Comparison of ENCODE assay signal across 8 mouse cellular contexts in the genomic region with DNA sequence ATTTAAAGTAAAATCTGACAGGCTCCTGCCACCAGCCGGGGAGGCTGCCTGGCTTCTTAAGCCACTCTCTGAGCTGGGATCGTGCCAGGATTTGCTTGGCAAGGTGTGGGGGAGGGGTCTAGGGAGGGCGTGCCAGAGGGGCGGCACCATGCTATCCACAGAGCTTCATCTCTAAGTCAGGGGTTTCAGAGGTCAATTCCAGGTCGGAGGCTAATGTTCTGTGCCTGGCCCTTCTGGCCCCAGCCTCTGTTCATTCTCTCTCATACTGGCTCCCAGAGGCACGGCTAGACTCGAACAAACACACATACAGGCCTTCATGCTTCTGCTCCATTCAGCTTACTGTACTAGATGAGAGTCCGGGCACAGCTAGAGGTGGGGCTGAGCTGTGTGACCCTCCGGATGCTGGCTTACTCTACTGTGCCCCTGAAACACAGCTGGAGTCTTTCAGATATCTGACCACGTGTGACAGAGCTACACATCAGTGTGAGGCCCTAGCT. TPM values are rescaled to one million over a fixed set of nuclear protein-coding genes. Genes with fewer than 3 reads are reported as not detected.
A peak's percentile ranks its signal among the peaks of the same experiment; 100 is the strongest.
DNase-seq lines count a peak whose midpoint lies in the region; ATAC-seq lines count a peak whose summit lies in the region.

No protein-coding gene starts in this region.

- peak overlapping the region; percentile 50; the same call in 1 of the 2 replicates for H3K9ac ChIP-seq in heart, embryonic 13.5 days
- no peak overlapping the region for H3K9ac ChIP-seq in hindbrain, embryonic 16.5 days (ENCODE audit: low read depth, low read length)
- no peak overlapping the region for H3K9ac ChIP-seq in midbrain, embryonic 16.5 days (ENCODE audit: low read depth, low read length)

- H3K4me3 ChIP-seq in heart, embryonic 13.5 days: no peak overlapping the region
- no peak overlapping the region for H3K4me3 ChIP-seq in hindbrain, embryonic 16.5 days (ENCODE audit: low read length)
- no peak overlapping the region for H3K4me3 ChIP-seq in midbrain, embryonic 16.5 days (ENCODE audit: low read depth, low read length)

- no peaks in the 10 kb centered on the region for H3K36me3 ChIP-seq in heart, embryonic 13.5 days
- H3K36me3 ChIP-seq in hindbrain, embryonic 16.5 days (ENCODE audit: control insufficient read depth, insufficient read depth, low read length): no peaks in the 10 kb centered on the region
- no peaks in the 10 kb centered on the region; the same call in 1 of the 2 replicates for H3K36me3 ChIP-seq in midbrain, embryonic 16.5 days (ENCODE audit: control insufficient read depth, insufficient read depth, low read length)

- peak overlapping the region; percentile 27; the same call in 1 of the 2 replicates for H3K4me2 ChIP-seq in heart, embryonic 13.5 days
- H3K4me2 ChIP-seq in hindbrain, embryonic 16.5 days (ENCODE audit: low read length): no peak overlapping the region
- H3K4me2 ChIP-seq in midbrain, embryonic 16.5 days (ENCODE audit: low read length): no peak overlapping the region

- peaks cover 26% of the 10 kb centered on the region for H3K4me1 ChIP-seq in heart, embryonic 13.5 days
- peaks cover 12% of the 10 kb centered on the region for H3K4me1 ChIP-seq in hindbrain, embryonic 16.5 days (ENCODE audit: control insufficient read depth, insufficient read depth, low read depth, low read length)
- H3K4me1 ChIP-seq in midbrain, embryonic 16.5 days (ENCODE audit: control insufficient read depth, insufficient read depth, low read length): peaks cover 21% of the 10 kb centered on the region

- intact Hi-C loops in heart, postnatal 25 days (cut with DNase I): no loop called here

- H3K27me3 ChIP-seq in heart, embryonic 13.5 days (replicated peaks): no peaks in the 10 kb centered on the region
- no peaks in the 10 kb centered on the region for H3K27me3 ChIP-seq in hindbrain, embryonic 16.5 days (replicated peaks; ENCODE audit: control insufficient read depth, insufficient read depth, low read length)
- H3K27me3 ChIP-seq in midbrain, embryonic 16.5 days (ENCODE audit: control insufficient read depth, insufficient read depth, low read depth, low read length): no peaks in the 10 kb centered on the region

- H3K27ac ChIP-seq in heart, embryonic 13.5 days (replicated peaks): peak overlapping the region; percentile 16
- peak overlapping the region; percentile 42; the same call in 1 of the 2 replicates for H3K27ac ChIP-seq in hindbrain, embryonic 16.5 days (ENCODE audit: low read depth, low read length)
- H3K27ac ChIP-seq in midbrain, embryonic 16.5 days (ENCODE audit: low read length): peak overlapping the region; percentile 72

- no peak for DNase-seq in heart, postnatal 25 days (ENCODE audit: low spot score)
- peak; percentile 79 for DNase-seq in embryo, embryonic 11 days
- DNase-seq in layer of hippocampus, adult 11-12 months (ENCODE audit: low spot score): no peak
- no peak for DNase-seq in urinary bladder, adult 2 months (ENCODE audit: low spot score)
- no peak for DNase-seq in frontal cortex, postnatal 25 days (ENCODE audit: low spot score in 2 of 2)

- no peak for ATAC-seq in heart, embryonic 13.5 days (ENCODE audit: extremely low read depth, insufficient number of reproducible peaks, low FRiP score, low TSS enrichment)
- ATAC-seq in hindbrain, embryonic 16.5 days: peak; percentile 41
- ATAC-seq in midbrain, embryonic 16.5 days: peak; percentile 71

- no peaks in the 10 kb centered on the region for H3K9me3 ChIP-seq in heart, embryonic 13.5 days
- H3K9me3 ChIP-seq in hindbrain, embryonic 16.5 days (ENCODE audit: control insufficient read depth, low read length): 0 out of 2 replicates have a peak, but pooled peaks cover 2% of the 10 kb centered on the region
- no peaks in the 10 kb centered on the region; the same call in 1 of the 2 replicates for H3K9me3 ChIP-seq in midbrain, embryonic 16.5 days (replicated peaks; ENCODE audit: control insufficient read depth, low read length, poor library complexity, severe bottlenecking)

- 22% methylated on average over 10 of the region's 10 CpGs for WGBS in heart, embryonic 13.5 days
- 20% methylated on average over 10 of the region's 10 CpGs for WGBS in hindbrain, embryonic 16.5 days
- WGBS in midbrain, embryonic 16.5 days: 13% methylated on average over 10 of the region's 10 CpGs

RNA-seq across cellular contexts. Expression of a gene that starts 44.9 kb away (rescaled TPM):
- 0.69 and 1.1 TPM in 2 replicates for polyA plus RNA-seq in heart, embryonic 13.5 days (2015; fragmentation: Nextera tagmentation; extraction: Ambion mirVana)
- total RNA-seq in heart, postnatal 25 days (2021): under 1 TPM; 0.22 to 0.47 TPM
- 5.0 and 6.0 TPM in 2 replicates for polyA plus RNA-seq in hindbrain, embryonic 16.5 days (2015; fragmentation: Nextera tagmentation; extraction: Ambion mirVana)
- 2.2 and 2.8 TPM in 2 replicates for polyA plus RNA-seq in midbrain, embryonic 16.5 days (2015; fragmentation: Nextera tagmentation; extraction: Ambion mirVana)
- polyA plus RNA-seq in urinary bladder, adult 2 months (2012; rRNA removed): 0.10 and 0.11 TPM in 2 replicates

Comparison
In these comparisons a context has a peak if more than half of its experiments do, and no peak if none do; other contexts are left out.
1. H3K27ac ChIP-seq: peak in every context shown above with its lines; median percentile 72 in midbrain, embryonic 16.5 days; 42 in hindbrain, embryonic 16.5 days; 16 in heart, embryonic 13.5 days.